ENCODE assay signal across 9 mouse cellular contexts in the genomic region with DNA sequence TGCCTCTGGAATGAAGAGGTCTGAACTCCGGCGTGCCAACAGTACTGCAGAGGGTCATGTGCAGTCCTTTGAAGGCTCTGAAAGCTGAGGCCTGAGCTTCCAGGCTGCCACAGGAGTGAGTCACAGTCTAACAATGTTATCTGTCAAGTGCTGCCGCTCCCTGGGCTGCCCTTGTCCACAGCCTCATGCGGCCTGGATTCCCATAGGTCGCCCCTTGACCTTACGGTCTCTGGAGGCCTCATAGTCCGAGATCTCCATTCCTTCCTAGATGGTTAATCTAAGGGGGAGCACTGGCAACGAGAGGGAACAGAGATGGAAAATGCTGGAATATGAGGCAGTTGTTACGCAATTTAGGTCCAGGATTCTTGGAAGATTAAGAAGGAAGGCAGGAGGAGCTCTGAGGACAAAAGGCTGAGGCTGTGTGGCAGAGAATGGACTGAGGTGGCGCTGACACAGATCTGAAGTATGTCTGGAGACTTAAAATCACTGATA. TPM values are rescaled to one million over a fixed set of nuclear protein-coding genes. Genes with fewer than 3 reads are reported as not detected.
DNase-seq lines count a peak whose midpoint lies in the region; ATAC-seq and TF ChIP-seq lines count a peak whose summit lies in the region.
"Had no signal": no experiment of that assay in that cellular context is flagged by ENCODE, and none has a peak within 500 bp of the region (broad histone marks: within the 10 kb centered on the region; RNA-seq: fewer than 3 reads in every experiment).

No protein-coding gene starts in this region.

- H3K27ac ChIP-seq in hindbrain, embryonic 10.5 days: 0 out of 2 replicates have a peak overlapping the region, but pooled peaks have one; percentile 17
- no peak overlapping the region for H3K27ac ChIP-seq in hindbrain, embryonic 11.5 days (ENCODE audit: low read depth, low read length)
- H3K27ac ChIP-seq in small intestine, adult 2 months (ENCODE audit: insufficient read depth, low read depth, low read length): peak overlapping the region; percentile 35; the same call in 1 of the 2 replicates
- H3K27ac ChIP-seq in midbrain, embryonic 14.5 days (replicated peaks; ENCODE audit: low read depth, low read length): no peak overlapping the region
- H3K27ac ChIP-seq: neural tube, embryonic 13.5 days had no signal

- peak; percentile 19; the same call in 1 of the 2 replicates for TF ChIP-seq CTCF in small intestine, adult 2 months (IDR thresholded peaks at IDR 0.05; ENCODE audit: extremely low read depth, insufficient read length, insufficient replicate concordance, low read depth, low read length)

- peaks cover 35% of the 10 kb centered on the region for H3K4me1 ChIP-seq in hindbrain, embryonic 10.5 days (replicated peaks)
- H3K4me1 ChIP-seq in hindbrain, embryonic 11.5 days (replicated peaks; ENCODE audit: control insufficient read depth, insufficient read depth, low read length): 0 out of 2 replicates have a peak, but pooled peaks cover 2% of the 10 kb centered on the region
- H3K4me1 ChIP-seq in small intestine, adult 2 months (ENCODE audit: control insufficient read depth, insufficient read depth, insufficient read length, low read length): peaks cover 7% of the 10 kb centered on the region; the same call in 1 of the 2 replicates
- peaks cover 3% of the 10 kb centered on the region; the same call in 1 of the 2 replicates for H3K4me1 ChIP-seq in midbrain, embryonic 14.5 days (ENCODE audit: control insufficient read depth, insufficient read depth, low read length)

- ATAC-seq in hindbrain, embryonic 11.5 days (ENCODE audit: low FRiP score): no peak
- ATAC-seq in midbrain, embryonic 14.5 days (ENCODE audit: low FRiP score, low TSS enrichment): no peak

- intact Hi-C loops in heart, postnatal 25 days (cut with DNase I): no loop called here

- H3K4me3 ChIP-seq in hindbrain, embryonic 10.5 days: no peak overlapping the region
- no peak overlapping the region for H3K4me3 ChIP-seq in hindbrain, embryonic 11.5 days (ENCODE audit: low read depth, low read length)
- no peak overlapping the region for H3K4me3 ChIP-seq in small intestine, adult 2 months (ENCODE audit: low read depth, low read length)
- H3K4me3 ChIP-seq in midbrain, embryonic 14.5 days (replicated peaks; ENCODE audit: low read depth, low read length): no peak overlapping the region
- H3K4me3 ChIP-seq: neural tube, embryonic 13.5 days had no signal

- 37% methylated on average over 10 of the region's 10 CpGs for WGBS in hindbrain, embryonic 10.5 days
- WGBS in hindbrain, embryonic 11.5 days: 44% methylated on average over 10 of the region's 10 CpGs
- WGBS in small intestine, adult 2 months: 23% methylated on average over 10 of the region's 10 CpGs
- 54% methylated on average over 10 of the region's 10 CpGs for WGBS in midbrain, embryonic 14.5 days

- no peaks in the 10 kb centered on the region for H3K36me3 ChIP-seq in hindbrain, embryonic 10.5 days
- no peaks in the 10 kb centered on the region for H3K36me3 ChIP-seq in hindbrain, embryonic 11.5 days (ENCODE audit: control insufficient read depth, insufficient read depth, low read length)
- H3K36me3 ChIP-seq in small intestine, adult 2 months (ENCODE audit: control insufficient read depth, insufficient read depth, low read length): no peaks in the 10 kb centered on the region
- H3K36me3 ChIP-seq in midbrain, embryonic 14.5 days (ENCODE audit: control insufficient read depth, insufficient read depth, low read length): no peaks in the 10 kb centered on the region
- H3K36me3 ChIP-seq: neural tube, embryonic 13.5 days had no signal

- no peak overlapping the region for H3K9ac ChIP-seq in hindbrain, embryonic 11.5 days (ENCODE audit: low read depth, low read length)
- no peak overlapping the region for H3K9ac ChIP-seq in midbrain, embryonic 14.5 days (replicated peaks; ENCODE audit: low read length)
- H3K9ac ChIP-seq: neural tube, embryonic 13.5 days had no signal

- H3K27me3 ChIP-seq in hindbrain, embryonic 10.5 days (ENCODE audit: insufficient read depth, poor library complexity, severe bottlenecking): peaks cover 9% of the 10 kb centered on the region; the same call in 1 of the 2 replicates
- H3K27me3 ChIP-seq in hindbrain, embryonic 11.5 days (ENCODE audit: control insufficient read depth, insufficient read depth, low read length): no peaks in the 10 kb centered on the region
- H3K27me3 ChIP-seq in small intestine, adult 2 months (ENCODE audit: control insufficient read depth, insufficient read depth, low read length): no peaks in the 10 kb centered on the region
- no peaks in the 10 kb centered on the region for H3K27me3 ChIP-seq in midbrain, embryonic 14.5 days (ENCODE audit: control insufficient read depth, insufficient read depth, low read length)
- H3K27me3 ChIP-seq: neural tube, embryonic 13.5 days had no signal

- H3K9me3 ChIP-seq in hindbrain, embryonic 10.5 days: no peaks in the 10 kb centered on the region
- no peaks in the 10 kb centered on the region for H3K9me3 ChIP-seq in hindbrain, embryonic 11.5 days (ENCODE audit: control insufficient read depth, low read length)
- no peaks in the 10 kb centered on the region for H3K9me3 ChIP-seq in midbrain, embryonic 14.5 days (ENCODE audit: control insufficient read depth, low read length)
- H3K9me3 ChIP-seq: neural tube, embryonic 13.5 days had no signal

- DNase-seq in hindbrain, embryonic 10.5 days (ENCODE audit: low spot score): peak; percentile 63
- DNase-seq in hindbrain, embryonic 11.5 days (ENCODE audit: low spot score): no peak
- DNase-seq in embryo, embryonic 9.5 days (ENCODE audit: extremely low spot score): peak; percentile 71
- DNase-seq in heart, postnatal 25 days (ENCODE audit: low spot score): peak; percentile 42
- no peak for DNase-seq in midbrain, embryonic 14.5 days
- no peak for DNase-seq in cerebellum, postnatal 25 days
- DNase-seq in c-Kit-positive CD71-positive TER-119-positive erythroid progenitor cells, embryonic 14.5 days (ENCODE audit: low spot score): no peak

- no peak for TF ChIP-seq POLR2A in small intestine, adult 2 months (IDR thresholded peaks at IDR 0.05; ENCODE audit: low read depth, low read length)

- no peak overlapping the region for H3K4me2 ChIP-seq in hindbrain, embryonic 11.5 days (replicated peaks; ENCODE audit: low read depth, low read length)
- no peak overlapping the region for H3K4me2 ChIP-seq in midbrain, embryonic 14.5 days (ENCODE audit: low read length)
- H3K4me2 ChIP-seq: neural tube, embryonic 13.5 days had no signal

RNA-seq across cellular contexts. Expression of a gene that starts 19.6 kb away (rescaled TPM):
- 0.17 and 0.57 TPM in 2 replicates for polyA plus RNA-seq in hindbrain, embryonic 10.5 days (2016; fragmentation: Nextera tagmentation; extraction: Ambion mirVana)
- 0.88 and 0.91 TPM in 2 replicates for polyA plus RNA-seq in hindbrain, embryonic 11.5 days (2014; fragmentation: Nextera tagmentation; extraction: Ambion mirVana)
- not detected for total RNA-seq in heart, postnatal 25 days (2021)
- not detected in 2 replicates for polyA plus RNA-seq in small intestine, adult 2 months (2012; rRNA removed)
- 0.12 TPM in 1 of 2 replicates, not detected in the other for polyA plus RNA-seq in midbrain, embryonic 14.5 days (2014; fragmentation: Nextera tagmentation; extraction: Ambion mirVana)

RNA-seq across cellular contexts. Expression of a gene that starts 39.7 kb away (rescaled TPM):
- 31.8 and 36.9 TPM in 2 replicates for polyA plus RNA-seq in hindbrain, embryonic 10.5 days (2016; fragmentation: Nextera tagmentation; extraction: Ambion mirVana)
- 29.5 and 31.7 TPM in 2 replicates for polyA plus RNA-seq in hindbrain, embryonic 11.5 days (2014; fragmentation: Nextera tagmentation; extraction: Ambion mirVana)
- 1 to 10 TPM; 4.7 to 5.0 TPM for total RNA-seq in heart, postnatal 25 days (2021)
- 9.0 and 12.4 TPM in 2 replicates for polyA plus RNA-seq in small intestine, adult 2 months (2012; rRNA removed)
- 7.2 and 8.0 TPM in 2 replicates for polyA plus RNA-seq in midbrain, embryonic 14.5 days (2014; fragmentation: Nextera tagmentation; extraction: Ambion mirVana)

RNA-seq across cellular contexts. Expression of a gene that starts 53.6 kb away (rescaled TPM):
- polyA plus RNA-seq in hindbrain, embryonic 10.5 days (2016; fragmentation: Nextera tagmentation; extraction: Ambion mirVana): 40.7 and 53.2 TPM in 2 replicates
- 51.3 and 53.0 TPM in 2 replicates for polyA plus RNA-seq in hindbrain, embryonic 11.5 days (2014; fragmentation: Nextera tagmentation; extraction: Ambion mirVana)
- total RNA-seq in heart, postnatal 25 days (2021): 10 to 100 TPM; 21.2 to 22.8 TPM
- polyA plus RNA-seq in small intestine, adult 2 months (2012; rRNA removed): 1.4 and 2.5 TPM in 2 replicates
- 38.8 and 42.4 TPM in 2 replicates for polyA plus RNA-seq in midbrain, embryonic 14.5 days (2014; fragmentation: Nextera tagmentation; extraction: Ambion mirVana)

Comparison
In these comparisons a context has a peak if more than half of its experiments do, and no peak if none do; other contexts are left out.
1. DNase-seq: peak in hindbrain, embryonic 10.5 days (single experiment), embryo, embryonic 9.5 days (single experiment) and heart, postnatal 25 days (single experiment); none in hindbrain, embryonic 11.5 days (single experiment), midbrain, embryonic 14.5 days (single experiment), cerebellum, postnatal 25 days (0 of 2) and c-Kit-positive CD71-positive TER-119-positive erythroid progenitor cells, embryonic 14.5 days (single experiment).
2. H3K27ac ChIP-seq: peak in hindbrain, embryonic 10.5 days (single experiment) and small intestine, adult 2 months (single experiment); none in hindbrain, embryonic 11.5 days (single experiment) and midbrain, embryonic 14.5 days (single experiment).
3. RNA of a gene that starts 53.6 kb away (polyA plus RNA-seq): 51.3 to 53.0 TPM in hindbrain, embryonic 11.5 days, 40.7 to 53.2 TPM in hindbrain, embryonic 10.5 days and 38.8 to 42.4 TPM in midbrain, embryonic 14.5 days; 1.4 to 2.5 TPM in small intestine, adult 2 months; every median in the first group is over 10 times any median in the second.